Mouse (Mus musculus) midbrain, embryonic 10.5 days (tissue): Measurements from ENCODE around the gene Nat9. TPM values are rescaled to one million over a fixed set of nuclear protein-coding genes. Genes with fewer than 3 reads are reported as not detected.

ENCODE experiments used
- DNase-seq: peaks from one replicate; pipeline ENCODE4 v3.0.0-alpha.2; 2017; ENCODE audit warnings: low spot score
- H3K27ac ChIP-seq: fragments of 300-500 bp; sonication (generic); replicated peaks from 2 replicates; pipeline ENCODE4 v1.5.1; 2016; ENCODE audit warnings: mild to moderate bottlenecking
- H3K27me3 ChIP-seq: fragments of 300-500 bp; sonication (generic); 2 replicates; pipeline ENCODE4 v1.6.1; 2016; ENCODE audit warnings: low read depth, mild to moderate bottlenecking; ENCODE audit not compliant: poor library complexity, severe bottlenecking
- H3K36me3 ChIP-seq: fragments of 300-500 bp; sonication (generic); 2 replicates; pipeline ENCODE4 v1.6.1; 2016; ENCODE audit warnings: mild to moderate bottlenecking, moderate library complexity
- H3K4me1 ChIP-seq: fragments of 300-500 bp; sonication (generic); 2 replicates; pipeline ENCODE4 v1.6.1; 2016
- H3K4me3 ChIP-seq: fragments of 300-500 bp; sonication (generic); 2 replicates; pipeline ENCODE4 v1.5.1; 2016; ENCODE audit warnings: mild to moderate bottlenecking, moderate library complexity
- H3K9me3 ChIP-seq: fragments of 300-500 bp; sonication (generic); replicated peaks from 2 replicates; pipeline ENCODE4 v1.6.1; 2016; ENCODE audit warnings: mild to moderate bottlenecking
- WGBS: fragments of 180-500 bp; shearing (Covaris S2); methylation state at CpG from one replicate; pipeline ENCODE4 v1.1.7; 2016; 5-methylcytosine and 5-hydroxymethylcytosine counted together
- polyA plus RNA-seq: library from polyadenylated mRNA; unstranded; fragments of >200 nt; fragmentation: Nextera tagmentation; extraction: Ambion mirVana; gene quantifications from 2 replicates; pipeline ENCODE4 v1.2.1, GENCODE M21; 2016

The Nat9 gene
- polyA plus RNA-seq, 1 experiment from 2014 or later = 17.8 TPM

- no peak for DNase-seq
- Histone ChIP-seq H3K4me1 (peaks cover 34% of the 10 kb centered on the region), H3K9me3 (no peaks in the 10 kb centered on the region), H3K27me3 (no peaks in the 10 kb centered on the region), H3K36me3 (peaks cover 42% of the 10 kb centered on the region), H3K4me3 (no peak overlapping the region), H3K27ac (peak overlapping the region; percentile 38)
- WGBS = 78% methylated on average over 25 of the region's 25 CpGs
Observed at GRCm38 (mm10) chr11:115208776-115209732, 21.4 kb upstream of the Nat9 start.

- WGBS = 90% methylated on average over 12 of the region's 12 CpGs
- H3K27ac ChIP-seq = no peak overlapping the region
- H3K4me1 ChIP-seq = peaks cover 30% of the 10 kb centered on the region
- H3K9me3 ChIP-seq = no peaks in the 10 kb centered on the region
- H3K4me3 ChIP-seq = no peak overlapping the region
- peaks cover 42% of the 10 kb centered on the region for H3K36me3 ChIP-seq
- H3K27me3 ChIP-seq = no peaks in the 10 kb centered on the region
- DNase-seq = no peak
Observed at GRCm38 (mm10) chr11:115208126-115208525, 20.5 kb upstream of the Nat9 start.

GRCm38 (mm10) chr11:115202756-115203155 is 15.1 kb upstream of the Nat9 start:
- Histone ChIP-seq H3K27ac (no peak overlapping the region), H3K4me1 (no peaks in the 10 kb centered on the region), H3K4me3 (no peak overlapping the region), H3K9me3 (no peaks in the 10 kb centered on the region), H3K36me3 (peaks cover 44% of the 10 kb centered on the region), H3K27me3 (0 out of 2 replicates have a peak, but pooled peaks cover 3% of the 10 kb centered on the region)
- 95% methylated on average over 9 of the region's 9 CpGs for WGBS
- DNase-seq = no peak

GRCm38 (mm10) chr11:115202316-115202715 is 14.7 kb upstream of the Nat9 start:
- peak; percentile 77 for DNase-seq
- Histone ChIP-seq H3K4me1 (no peaks in the 10 kb centered on the region), H3K27me3 (0 out of 2 replicates have a peak, but pooled peaks cover 3% of the 10 kb centered on the region), H3K27ac (no peak overlapping the region), H3K9me3 (no peaks in the 10 kb centered on the region), H3K4me3 (no peak overlapping the region), H3K36me3 (peaks cover 44% of the 10 kb centered on the region)
- WGBS = 15% methylated on average over 12 of the region's 12 CpGs

GRCm38 (mm10) chr11:115200520-115200919 is 12.9 kb upstream of the Nat9 start:
- H3K27me3 ChIP-seq = 0 out of 2 replicates have a peak, but pooled peaks cover 3% of the 10 kb centered on the region

GRCm38 (mm10) chr11:115198932-115199384 is 11.3 kb upstream of the Nat9 start:
- WGBS = 76% methylated on average over 12 of the region's 12 CpGs
- no peak for DNase-seq
- Histone ChIP-seq H3K27me3 (0 out of 2 replicates have a peak, but pooled peaks cover 3% of the 10 kb centered on the region), H3K27ac (no peak overlapping the region), H3K4me1 (no peaks in the 10 kb centered on the region), H3K36me3 (peaks cover 22% of the 10 kb centered on the region), H3K9me3 (no peaks in the 10 kb centered on the region), H3K4me3 (no peak overlapping the region)

More at GRCm38 (mm10) chr11:115200520-115200919, 12.9 kb upstream of the Nat9 start:
- Histone ChIP-seq H3K4me3 (no peak overlapping the region), H3K9me3 (no peaks in the 10 kb centered on the region), H3K4me1 (no peaks in the 10 kb centered on the region), H3K27ac (no peak overlapping the region), H3K36me3 (peaks cover 32% of the 10 kb centered on the region)
- no peak for DNase-seq
- WGBS = 90% methylated on average over 4 of the region's 4 CpGs

GRCm38 (mm10) chr11:115197558-115197957 is 9.9 kb upstream of the Nat9 start:
- H3K4me1 ChIP-seq = no peaks in the 10 kb centered on the region
- no peak overlapping the region for H3K27ac ChIP-seq
- peaks cover 22% of the 10 kb centered on the region for H3K36me3 ChIP-seq
- no peaks in the 10 kb centered on the region for H3K9me3 ChIP-seq
- H3K27me3 ChIP-seq = no peaks in the 10 kb centered on the region
- 84% methylated on average over 8 of the region's 8 CpGs for WGBS
- DNase-seq = no peak
- no peak overlapping the region for H3K4me3 ChIP-seq

GRCm38 (mm10) chr11:115195933-115196332 is 8.3 kb upstream of the Nat9 start:
- peaks cover 20% of the 10 kb centered on the region for H3K36me3 ChIP-seq
- no peak for DNase-seq
- H3K27me3 ChIP-seq = no peaks in the 10 kb centered on the region
- H3K9me3 ChIP-seq = no peaks in the 10 kb centered on the region
- H3K4me1 ChIP-seq = peaks cover 4% of the 10 kb centered on the region; the same call in 1 of the 2 replicates
- H3K27ac ChIP-seq = no peak overlapping the region
- H3K4me3 ChIP-seq = no peak overlapping the region
- 93% methylated on average over 5 of the region's 5 CpGs for WGBS

GRCm38 (mm10) chr11:115194693-115195092 is 7.0 kb upstream of the Nat9 start:
- Histone ChIP-seq H3K27me3 (no peaks in the 10 kb centered on the region), H3K4me1 (peaks cover 4% of the 10 kb centered on the region; the same call in 1 of the 2 replicates), H3K9me3 (no peaks in the 10 kb centered on the region), H3K36me3 (peaks cover 25% of the 10 kb centered on the region), H3K27ac (no peak overlapping the region), H3K4me3 (no peak overlapping the region)
- no peak for DNase-seq
- WGBS = 90% methylated on average over 6 of the region's 6 CpGs

- 76% methylated on average over 9 of the region's 9 CpGs for WGBS
- Histone ChIP-seq H3K27me3 (no peaks in the 10 kb centered on the region), H3K27ac (no peak overlapping the region), H3K4me3 (no peak overlapping the region), H3K36me3 (peaks cover 21% of the 10 kb centered on the region), H3K4me1 (peaks cover 22% of the 10 kb centered on the region), H3K9me3 (no peaks in the 10 kb centered on the region)
- no peak for DNase-seq
Observed at GRCm38 (mm10) chr11:115192180-115192579, 4.5 kb upstream of the Nat9 start.

- Histone ChIP-seq H3K27ac (no peak overlapping the region), H3K36me3 (peaks cover 18% of the 10 kb centered on the region), H3K4me1 (peaks cover 35% of the 10 kb centered on the region), H3K9me3 (no peaks in the 10 kb centered on the region), H3K4me3 (no peak overlapping the region), H3K27me3 (no peaks in the 10 kb centered on the region)
- 92% methylated on average over 6 of the region's 6 CpGs for WGBS
- DNase-seq = no peak
Observed at GRCm38 (mm10) chr11:115189304-115189703, 1.6 kb upstream of the Nat9 start.

GRCm38 (mm10) chr11:115188539-115189231 is 1.0 kb upstream of the Nat9 start:
- Histone ChIP-seq H3K4me3 (0 out of 2 replicates have a peak overlapping the region, but pooled peaks have one; percentile 9), H3K27me3 (no peaks in the 10 kb centered on the region), H3K9me3 (no peaks in the 10 kb centered on the region), H3K27ac (no peak overlapping the region), H3K36me3 (peaks cover 18% of the 10 kb centered on the region), H3K4me1 (peaks cover 35% of the 10 kb centered on the region)
- no peak for DNase-seq
- 89% methylated on average over 13 of the region's 13 CpGs for WGBS
